Mouse (Mus musculus) myocyte (in vitro differentiated cells): ENCODE measurements at regions not wholly inside any gene's neighbourhood (a gene's known extent, or its start where the extent isn't known, plus 50 kb on each side); places are given as distances from the start of the nearest gene placed in this dataset.

ENCODE experiments used
- CEBPB ChIP-seq: IDR thresholded peaks from 2 replicates; pipeline ENCODE4 v1.6.1; 2011; ENCODE audit warnings: mild to moderate bottlenecking, moderate library complexity; ENCODE audit not compliant: poor library complexity, insufficient read depth, severe bottlenecking
- E2F4 ChIP-seq: IDR thresholded peaks from one replicate; pipeline ENCODE4 v1.6.1; 2011; ENCODE audit warnings: mild to moderate bottlenecking, control low read depth, moderate library complexity; ENCODE audit not compliant: insufficient read depth
- MAX ChIP-seq: IDR thresholded peaks from one replicate; pipeline ENCODE4 v1.6.1; 2011; ENCODE audit warnings: low read depth, mild to moderate bottlenecking, control low read depth
- MYOD1 ChIP-seq, 3 experiments: IDR thresholded peaks; one replicate each; pipeline ENCODE4 v1.6.1; 2011; ENCODE audit warnings: control low read depth in 2 of 3, low read depth in 2 of 3, mild to moderate bottlenecking in 2 of 3, moderate library complexity in 1 of 3; ENCODE audit not compliant: insufficient read length in 2 of 3, control insufficient read depth in 1 of 3
- MYOG ChIP-seq, 3 experiments: IDR thresholded peaks; one replicate each; pipeline ENCODE4 v1.6.1; 2011; ENCODE audit warnings: control low read depth in 2 of 3, low read depth in 2 of 3, mild to moderate bottlenecking in 2 of 3; ENCODE audit not compliant: insufficient read length in 2 of 3, control insufficient read depth in 1 of 3, insufficient read depth in 1 of 3
- POLR2A ChIP-seq: IDR thresholded peaks from one replicate; pipeline ENCODE4 v1.6.1; 2011; ENCODE audit warnings: low read depth, mild to moderate bottlenecking, control low read depth, moderate library complexity; ENCODE audit not compliant: insufficient read length
- POLR2AphosphoS2 ChIP-seq: IDR thresholded peaks from one replicate; pipeline ENCODE4 v1.6.1; 2011; ENCODE audit warnings: low read depth, control low read depth; ENCODE audit not compliant: insufficient read length
- SRF ChIP-seq: IDR thresholded peaks from one replicate; pipeline ENCODE4 v1.6.1; 2011; ENCODE audit warnings: low read depth; ENCODE audit not compliant: control insufficient read depth, insufficient read length
- TCF12 ChIP-seq: IDR thresholded peaks from one replicate; pipeline ENCODE4 v1.6.1; 2011; ENCODE audit warnings: mild to moderate bottlenecking, control low read depth; ENCODE audit not compliant: poor library complexity, insufficient read depth, severe bottlenecking
- USF1 ChIP-seq: IDR thresholded peaks from one replicate; pipeline ENCODE4 v1.6.1; 2011; ENCODE audit warnings: low read depth, mild to moderate bottlenecking, control low read depth, moderate library complexity

DNA sequence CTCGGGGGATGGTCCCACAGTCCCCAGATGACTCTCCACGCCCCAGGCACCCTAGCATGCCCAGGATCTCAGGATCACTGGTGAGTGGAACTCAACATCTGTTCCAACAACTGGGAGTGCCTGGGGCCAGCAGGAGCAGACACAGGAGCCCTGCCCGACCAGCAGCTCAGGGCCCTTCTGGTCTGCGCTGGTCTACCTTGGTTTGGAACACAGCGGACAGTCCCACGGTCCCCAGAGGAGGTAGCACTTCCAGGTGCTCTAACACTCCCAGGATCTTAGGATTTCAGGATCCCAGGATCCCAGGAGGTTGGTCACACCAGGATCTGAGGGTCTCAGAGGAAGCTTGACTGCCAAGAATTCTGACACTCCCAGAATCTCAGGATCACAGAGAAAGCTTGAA is 131.8 kb downstream of the Thbs2 start:
- TF ChIP-seq MYOD1 (IDR thresholded peaks at IDR 0.05; ENCODE audit: control insufficient read depth in 1 of 3, insufficient read length in 2 of 3, low read depth in 2 of 3) (no peak), POLR2A (no peak), MYOG (IDR thresholded peaks at IDR 0.05; ENCODE audit: control insufficient read depth in 1 of 3, insufficient read depth in 1 of 3, insufficient read length in 2 of 3, low read depth in 2 of 3) (no peak), CEBPB (no peak), MAX (no peak), POLR2AphosphoS2 (no peak), E2F4 (no peak), TCF12 (no peak), USF1 (no peak), SRF (no peak)
